Comparison of ENCODE assay signal across 14 mouse cellular contexts in the genomic region with DNA sequence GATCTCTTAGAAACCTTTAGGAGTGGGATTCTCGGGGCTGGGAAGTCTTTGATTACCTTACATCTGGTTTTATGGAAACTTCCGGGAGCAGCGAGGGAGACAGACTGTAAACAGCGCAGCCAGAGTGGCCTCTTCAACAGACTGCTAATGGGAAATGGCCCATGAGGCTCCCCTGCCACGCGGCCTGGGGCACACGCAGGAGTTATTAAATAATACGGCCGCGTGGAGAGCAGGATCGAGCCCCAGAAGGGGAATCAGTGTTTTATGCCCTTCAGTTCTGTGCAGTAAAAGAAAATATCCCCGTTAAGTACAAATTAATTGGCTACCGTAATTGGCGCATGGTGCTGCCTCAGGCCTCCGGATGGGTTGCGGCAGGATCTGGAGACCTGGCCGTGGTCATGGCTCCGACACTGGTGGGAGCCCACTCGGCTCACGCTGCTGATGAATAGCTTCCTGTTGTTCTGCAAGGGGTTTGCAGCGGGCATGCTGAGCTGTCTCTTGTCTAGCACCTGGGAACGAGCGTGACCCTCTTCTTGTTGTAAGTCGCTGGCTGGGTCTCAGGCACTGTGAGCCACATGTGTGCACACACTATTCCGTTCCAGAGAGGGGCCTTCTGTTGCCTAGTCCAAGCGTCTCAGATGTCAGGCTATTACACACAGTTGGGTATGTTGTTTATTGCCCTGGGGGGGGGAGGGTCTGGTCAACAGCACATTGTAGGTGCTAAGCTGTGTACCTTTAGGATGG. TPM values are rescaled to one million over a fixed set of nuclear protein-coding genes. Genes with fewer than 3 reads are reported as not detected.
DNase-seq lines count a peak whose midpoint lies in the region; ATAC-seq lines count a peak whose summit lies in the region.
"Had no signal": no experiment of that assay in that cellular context is flagged by ENCODE, and none has a peak within 500 bp of the region (broad histone marks: within the 10 kb centered on the region; RNA-seq: fewer than 3 reads in every experiment).

No protein-coding gene starts in this region.

- peak; percentile 53 for DNase-seq in embryo, embryonic 10.5 days (ENCODE audit: low spot score)
- DNase-seq in neural tube, embryonic 11.5 days (ENCODE audit: low spot score) = no peak
- no peak for DNase-seq in ovary, postnatal 10 days (ENCODE audit: low spot score)
- no peak for DNase-seq in lung, adult 18-20 months
- DNase-seq: cerebellum, adult 2 months; gastrocnemius, postnatal 10 days; heart, postnatal 10 days; kidney, postnatal 4 days; right cerebral cortex, postnatal 25 days; thymus, adult 18-20 months had no signal

- no peaks in the 10 kb centered on the region for H3K36me3 ChIP-seq in kidney, embryonic 16.5 days (ENCODE audit: insufficient read depth, low read length)
- no peaks in the 10 kb centered on the region for H3K36me3 ChIP-seq in kidney, embryonic 15.5 days
- H3K36me3 ChIP-seq in embryonic facial prominence, embryonic 13.5 days = no peaks in the 10 kb centered on the region
- no peaks in the 10 kb centered on the region for H3K36me3 ChIP-seq in neural tube, embryonic 11.5 days (ENCODE audit: control insufficient read depth, insufficient read depth, low read length)

- H3K9ac ChIP-seq in kidney, embryonic 16.5 days (replicated peaks; ENCODE audit: low read length) = no peak overlapping the region
- H3K9ac ChIP-seq in kidney, embryonic 15.5 days = no peak overlapping the region
- 0 out of 2 replicates have a peak overlapping the region, but pooled peaks have one; percentile 11 for H3K9ac ChIP-seq in embryonic facial prominence, embryonic 13.5 days
- no peak overlapping the region for H3K9ac ChIP-seq in neural tube, embryonic 11.5 days (ENCODE audit: low read length)
- H3K9ac ChIP-seq: forebrain, embryonic 13.5 days had no signal

- no peak overlapping the region for H3K27ac ChIP-seq in kidney, embryonic 16.5 days (ENCODE audit: low read length)
- H3K27ac ChIP-seq in kidney, embryonic 15.5 days = no peak overlapping the region
- H3K27ac ChIP-seq in embryonic facial prominence, embryonic 13.5 days = no peak overlapping the region
- no peak overlapping the region for H3K27ac ChIP-seq in neural tube, embryonic 11.5 days (ENCODE audit: low read depth, low read length)
- H3K27ac ChIP-seq: forebrain, embryonic 13.5 days had no signal

- 56% methylated on average over 26 of the region's 26 CpGs for WGBS in kidney, embryonic 16.5 days
- 56% methylated on average over 26 of the region's 26 CpGs for WGBS in kidney, embryonic 15.5 days
- WGBS in embryonic facial prominence, embryonic 13.5 days = 49% methylated on average over 26 of the region's 26 CpGs
- 54% methylated on average over 26 of the region's 26 CpGs for WGBS in neural tube, embryonic 11.5 days

- 0 out of 2 replicates have a peak, but pooled peaks cover 5% of the 10 kb centered on the region for H3K4me1 ChIP-seq in kidney, embryonic 16.5 days (ENCODE audit: insufficient read depth, low read length)
- H3K4me1 ChIP-seq in kidney, embryonic 15.5 days = peaks cover 9% of the 10 kb centered on the region
- peaks cover 13% of the 10 kb centered on the region for H3K4me1 ChIP-seq in embryonic facial prominence, embryonic 13.5 days
- H3K4me1 ChIP-seq in neural tube, embryonic 11.5 days (ENCODE audit: control insufficient read depth, insufficient read depth, low read length) = no peaks in the 10 kb centered on the region; the same call in 1 of the 2 replicates

- no peak overlapping the region for H3K4me2 ChIP-seq in kidney, embryonic 16.5 days (replicated peaks; ENCODE audit: low read depth, low read length)
- H3K4me2 ChIP-seq in kidney, embryonic 15.5 days = no peak overlapping the region
- 0 out of 2 replicates have a peak overlapping the region, but pooled peaks have one; percentile 2 for H3K4me2 ChIP-seq in embryonic facial prominence, embryonic 13.5 days
- no peak overlapping the region for H3K4me2 ChIP-seq in neural tube, embryonic 11.5 days (ENCODE audit: low read depth)
- H3K4me2 ChIP-seq: forebrain, embryonic 13.5 days had no signal

- H3K4me3 ChIP-seq in kidney, embryonic 16.5 days (ENCODE audit: low read length) = no peak overlapping the region
- no peak overlapping the region for H3K4me3 ChIP-seq in kidney, embryonic 15.5 days (replicated peaks)
- H3K4me3 ChIP-seq in embryonic facial prominence, embryonic 13.5 days = no peak overlapping the region
- H3K4me3 ChIP-seq in neural tube, embryonic 11.5 days (ENCODE audit: low read depth, low read length) = no peak overlapping the region
- H3K4me3 ChIP-seq: forebrain, embryonic 13.5 days had no signal

- H3K27me3 ChIP-seq in kidney, embryonic 16.5 days (ENCODE audit: insufficient read depth, low read length) = no peaks in the 10 kb centered on the region
- H3K27me3 ChIP-seq in kidney, embryonic 15.5 days = no peaks in the 10 kb centered on the region
- H3K27me3 ChIP-seq in embryonic facial prominence, embryonic 13.5 days = no peaks in the 10 kb centered on the region
- no peaks in the 10 kb centered on the region for H3K27me3 ChIP-seq in neural tube, embryonic 11.5 days (ENCODE audit: control insufficient read depth, insufficient read depth, low read length)
- H3K27me3 ChIP-seq: forebrain, embryonic 13.5 days had no signal

- 0 out of 2 replicates have a peak, but pooled peaks have one; percentile 33 for ATAC-seq in kidney, embryonic 16.5 days (ENCODE audit: low FRiP score, low TSS enrichment)
- ATAC-seq in kidney, embryonic 15.5 days (replicated peaks; ENCODE audit: low FRiP score) = no peak
- ATAC-seq in embryonic facial prominence, embryonic 13.5 days (ENCODE audit: insufficient number of reproducible peaks, insufficient read depth, low FRiP score, low TSS enrichment, low read depth) = no peak; the same call in 1 of the 2 replicates
- peak; percentile 61; the same call in 1 of the 2 replicates for ATAC-seq in neural tube, embryonic 11.5 days (ENCODE audit: insufficient read depth, low FRiP score, low TSS enrichment)

- no peaks in the 10 kb centered on the region for H3K9me3 ChIP-seq in kidney, embryonic 16.5 days (ENCODE audit: low read length)
- no peaks in the 10 kb centered on the region for H3K9me3 ChIP-seq in kidney, embryonic 15.5 days (replicated peaks)
- no peaks in the 10 kb centered on the region for H3K9me3 ChIP-seq in embryonic facial prominence, embryonic 13.5 days
- H3K9me3 ChIP-seq in neural tube, embryonic 11.5 days (ENCODE audit: control insufficient read depth, low read length) = no peaks in the 10 kb centered on the region
- H3K9me3 ChIP-seq: forebrain, embryonic 13.5 days had no signal

RNA-seq across cellular contexts. Expression of a gene that starts 22.8 kb away (rescaled TPM):
- 59.9 and 63.7 TPM in 2 replicates for polyA plus RNA-seq in kidney, embryonic 16.5 days (2015; fragmentation: Nextera tagmentation; extraction: Ambion mirVana)
- 65.9 and 71.4 TPM in 2 replicates for polyA plus RNA-seq in kidney, embryonic 15.5 days (2015; fragmentation: Nextera tagmentation; extraction: Ambion mirVana)
- 55.2 and 61.4 TPM in 2 replicates for polyA plus RNA-seq in embryonic facial prominence, embryonic 13.5 days (2015; fragmentation: Nextera tagmentation; extraction: Ambion mirVana)
- polyA plus RNA-seq in neural tube, embryonic 11.5 days (2014; fragmentation: Nextera tagmentation; extraction: Ambion mirVana) = 83.9 and 84.0 TPM in 2 replicates

RNA-seq across cellular contexts. Expression of a gene that starts 52.9 kb away (rescaled TPM):
- polyA plus RNA-seq in kidney, embryonic 16.5 days (2015; fragmentation: Nextera tagmentation; extraction: Ambion mirVana) = 17.6 and 18.9 TPM in 2 replicates
- 14.5 and 17.4 TPM in 2 replicates for polyA plus RNA-seq in kidney, embryonic 15.5 days (2015; fragmentation: Nextera tagmentation; extraction: Ambion mirVana)
- 21.8 and 21.9 TPM in 2 replicates for polyA plus RNA-seq in embryonic facial prominence, embryonic 13.5 days (2015; fragmentation: Nextera tagmentation; extraction: Ambion mirVana)
- polyA plus RNA-seq in neural tube, embryonic 11.5 days (2014; fragmentation: Nextera tagmentation; extraction: Ambion mirVana) = 17.0 and 18.3 TPM in 2 replicates

Comparison
In these comparisons a context has a peak if more than half of its experiments do, and no peak if none do; other contexts are left out.
1. ATAC-seq: peak in kidney, embryonic 16.5 days (single experiment) and neural tube, embryonic 11.5 days (single experiment); none in kidney, embryonic 15.5 days (single experiment) and embryonic facial prominence, embryonic 13.5 days (single experiment).